Mouse (Mus musculus): Measurements from ENCODE around the gene Wnt4. TPM values are rescaled to one million over a fixed set of nuclear protein-coding genes. Genes with fewer than 3 reads are reported as not detected.

Wnt4 gene
- total and polyA plus RNA-seq, 3 experiments: not detected

GRCm38 (mm10) chr4:137278144-137279040, 1.1 kb downstream of the Wnt4 start:
- Histone ChIP-seq H3K36me3 (ENCODE audit: control insufficient read depth in 1 of 2, insufficient read depth in 2 of 2, low read length in 2 of 2) (peaks cover 0 to 3% of the 10 kb centered on the region in 2 experiments; a peak in 1 of 4 replicates), H3K27ac (ENCODE audit: control insufficient read depth, low read depth, low read length) (no peak overlapping the region), H3K9ac (ENCODE audit: control insufficient read depth, low read depth, low read length, poor library complexity, severe bottlenecking) (no peak overlapping the region), H3K27me3 (ENCODE audit: control insufficient read depth in 1 of 2, insufficient read depth in 2 of 2, low read length in 2 of 2) (no peaks in the 10 kb centered on the region), H3K4me1 (ENCODE audit: control insufficient read depth in 1 of 2, insufficient read depth in 2 of 2, low read length in 2 of 2) (no peaks in the 10 kb centered on the region), H3K9me3 (replicated peaks; ENCODE audit: insufficient read depth, low read length) (no peaks in the 10 kb centered on the region), H3K4me3 (ENCODE audit: control insufficient read depth in 1 of 2, insufficient read depth in 1 of 2, low read depth in 2 of 2, low read length in 2 of 2) (no peak overlapping the region), H3K79me2 (ENCODE audit: control insufficient read depth, insufficient read depth, low read length, poor library complexity) (no peaks in the 10 kb centered on the region; the same call in 1 of the 2 replicates)
- TF ChIP-seq NRF1 (IDR thresholded peaks at IDR 0.05; ENCODE audit: insufficient read depth, low read depth, low read length, poor library complexity, severe bottlenecking): no peak
- no peak for TF ChIP-seq MYC (IDR thresholded peaks at IDR 0.05; ENCODE audit: low read depth, low read length)
- TF ChIP-seq E2F4 (IDR thresholded peaks at IDR 0.05; ENCODE audit: borderline replicate concordance, low read depth, low read length): no peak
- TF ChIP-seq BHLHE40 (IDR thresholded peaks at IDR 0.05; ENCODE audit: borderline replicate concordance, low read depth, low read length): no peak
- TF ChIP-seq ZMIZ1 (IDR thresholded peaks at IDR 0.05; ENCODE audit: low read depth, low read length): no peak
- DNase-seq (ENCODE audit: low read depth, low spot score): no peak

GRCm38 (mm10) chr4:137279346-137279745, 2.1 kb downstream of the Wnt4 start:
- H3K79me2 ChIP-seq (ENCODE audit: control insufficient read depth, insufficient read depth, low read length, poor library complexity): no peaks in the 10 kb centered on the region
- no peak overlapping the region for H3K4me3 ChIP-seq (ENCODE audit: control insufficient read depth in 1 of 2, insufficient read depth in 1 of 2, low read depth in 2 of 2, low read length in 2 of 2)
- no peaks in the 10 kb centered on the region for H3K27me3 ChIP-seq (ENCODE audit: control insufficient read depth in 1 of 2, insufficient read depth in 2 of 2, low read length in 2 of 2)
- TF ChIP-seq POLR2AphosphoS2 (IDR thresholded peaks at IDR 0.05; ENCODE audit: low read length): no peak
- no peak for TF ChIP-seq TBP (IDR thresholded peaks at IDR 0.05; ENCODE audit: low read depth, low read length)
- no peak for TF ChIP-seq MYB (IDR thresholded peaks at IDR 0.05; ENCODE audit: low read depth, low read length)
- TF ChIP-seq RCOR1 (IDR thresholded peaks at IDR 0.05; ENCODE audit: low read depth, low read length): no peak
- TF ChIP-seq ETS1 (IDR thresholded peaks at IDR 0.05; ENCODE audit: low read depth, low read length): no peak
- TF ChIP-seq ZC3H11A (IDR thresholded peaks at IDR 0.05; ENCODE audit: low read depth, low read length): no peak
- TF ChIP-seq GATA1 (IDR thresholded peaks at IDR 0.05; ENCODE audit: low read depth, low read length): no peak
- no peak for TF ChIP-seq RAD21 (IDR thresholded peaks at IDR 0.05; ENCODE audit: low read depth, low read length)
- TF ChIP-seq MAFK (IDR thresholded peaks at IDR 0.05; ENCODE audit: borderline replicate concordance, low read depth, low read length): no peak
- no peak for TF ChIP-seq EP300 (IDR thresholded peaks at IDR 0.05; ENCODE audit: low read depth in 1 of 2, low read length in 2 of 2)
- TF ChIP-seq MEF2A (IDR thresholded peaks at IDR 0.05; ENCODE audit: extremely low read depth, insufficient replicate concordance, low read depth, low read length, poor library complexity, severe bottlenecking): no peak
- TF ChIP-seq POLR2A (IDR thresholded peaks at IDR 0.05; ENCODE audit: control insufficient read depth in 1 of 2, insufficient read depth in 1 of 2, low read depth in 1 of 2, low read length in 2 of 2, poor library complexity in 1 of 2): no peak
- TF ChIP-seq ZNF384 (IDR thresholded peaks at IDR 0.05; ENCODE audit: low read depth, low read length): no peak
- no peak for TF ChIP-seq TCF12 (IDR thresholded peaks at IDR 0.05; ENCODE audit: low read depth, low read length)
- TF ChIP-seq UBTF (IDR thresholded peaks at IDR 0.05; ENCODE audit: borderline replicate concordance, insufficient read depth, low read depth, low read length): no peak
- no peak for TF ChIP-seq USF1 (IDR thresholded peaks at IDR 0.05; ENCODE audit: low read depth, low read length)
- TF ChIP-seq CHD2 (IDR thresholded peaks at IDR 0.05; ENCODE audit: low read length): no peak
- no peak for TF ChIP-seq ZKSCAN1 (IDR thresholded peaks at IDR 0.05; ENCODE audit: low read depth, low read length)
- DNase-seq (ENCODE audit: low read depth, low spot score): no peak
- no peaks in the 10 kb centered on the region for H3K4me1 ChIP-seq (ENCODE audit: control insufficient read depth in 1 of 2, insufficient read depth in 2 of 2, low read length in 2 of 2)
- no peaks in the 10 kb centered on the region for H3K9me3 ChIP-seq (replicated peaks; ENCODE audit: insufficient read depth, low read length)
- no peak overlapping the region for H3K9ac ChIP-seq (ENCODE audit: control insufficient read depth, low read depth, low read length, poor library complexity, severe bottlenecking)
- H3K36me3 ChIP-seq (ENCODE audit: control insufficient read depth in 1 of 2, insufficient read depth in 2 of 2, low read length in 2 of 2): no peaks in the 10 kb centered on the region
- no peak overlapping the region for H3K27ac ChIP-seq (ENCODE audit: control insufficient read depth, low read depth, low read length)

Data from MEL (cell line).